Mouse (Mus musculus): ENCODE measurements around the gene Efcab9. TPM values are rescaled to one million over a fixed set of nuclear protein-coding genes. Genes with fewer than 3 reads are reported as not detected.

Efcab9 gene
- polyA plus RNA-seq, 1 experiment from 2014 or later = 0.46 TPM

Other genes starting within 250 kb of the Efcab9 start
- gene Hba-a1, start 248.6 kb downstream of the Efcab9 start, polyA plus RNA-seq (2015; fragmentation: Nextera tagmentation; extraction: Ambion mirVana) = 56,818 and 64,288 TPM in 2 replicates
- 111 and 141 TPM in 2 replicates for gene Hbq1b, start 245.1 kb downstream of the Efcab9 start, polyA plus RNA-seq (2015; fragmentation: Nextera tagmentation; extraction: Ambion mirVana)
- gene Hba-a2, start 235.6 kb downstream of the Efcab9 start, polyA plus RNA-seq (2015; fragmentation: Nextera tagmentation; extraction: Ambion mirVana) = 140,141 and 155,581 TPM in 2 replicates
- 5.6 and 6.1 TPM in 2 replicates for gene Hbq1a, start 232.0 kb downstream of the Efcab9 start, polyA plus RNA-seq (2015; fragmentation: Nextera tagmentation; extraction: Ambion mirVana)
- gene Sh3pxd2b, start 184.3 kb downstream of the Efcab9 start, polyA plus RNA-seq (2015; fragmentation: Nextera tagmentation; extraction: Ambion mirVana) = 0.84 and 1.1 TPM in 2 replicates
- gene Ubtd2, start 76.7 kb downstream of the Efcab9 start, polyA plus RNA-seq (2015; fragmentation: Nextera tagmentation; extraction: Ambion mirVana) = 5.1 and 5.9 TPM in 2 replicates
- gene Stk10, start 1.2 kb upstream of the Efcab9 start, polyA plus RNA-seq (2015; fragmentation: Nextera tagmentation; extraction: Ambion mirVana) = 3.0 and 4.5 TPM in 2 replicates
- 19.2 and 23.9 TPM in 2 replicates for gene Fbxw11, start 110.6 kb upstream of the Efcab9 start, polyA plus RNA-seq (2015; fragmentation: Nextera tagmentation; extraction: Ambion mirVana)

Measured in liver, embryonic 13.5 days (tissue).